Mouse (Mus musculus): ENCODE results near the gene Aes.

Gene Aes

DNA sequence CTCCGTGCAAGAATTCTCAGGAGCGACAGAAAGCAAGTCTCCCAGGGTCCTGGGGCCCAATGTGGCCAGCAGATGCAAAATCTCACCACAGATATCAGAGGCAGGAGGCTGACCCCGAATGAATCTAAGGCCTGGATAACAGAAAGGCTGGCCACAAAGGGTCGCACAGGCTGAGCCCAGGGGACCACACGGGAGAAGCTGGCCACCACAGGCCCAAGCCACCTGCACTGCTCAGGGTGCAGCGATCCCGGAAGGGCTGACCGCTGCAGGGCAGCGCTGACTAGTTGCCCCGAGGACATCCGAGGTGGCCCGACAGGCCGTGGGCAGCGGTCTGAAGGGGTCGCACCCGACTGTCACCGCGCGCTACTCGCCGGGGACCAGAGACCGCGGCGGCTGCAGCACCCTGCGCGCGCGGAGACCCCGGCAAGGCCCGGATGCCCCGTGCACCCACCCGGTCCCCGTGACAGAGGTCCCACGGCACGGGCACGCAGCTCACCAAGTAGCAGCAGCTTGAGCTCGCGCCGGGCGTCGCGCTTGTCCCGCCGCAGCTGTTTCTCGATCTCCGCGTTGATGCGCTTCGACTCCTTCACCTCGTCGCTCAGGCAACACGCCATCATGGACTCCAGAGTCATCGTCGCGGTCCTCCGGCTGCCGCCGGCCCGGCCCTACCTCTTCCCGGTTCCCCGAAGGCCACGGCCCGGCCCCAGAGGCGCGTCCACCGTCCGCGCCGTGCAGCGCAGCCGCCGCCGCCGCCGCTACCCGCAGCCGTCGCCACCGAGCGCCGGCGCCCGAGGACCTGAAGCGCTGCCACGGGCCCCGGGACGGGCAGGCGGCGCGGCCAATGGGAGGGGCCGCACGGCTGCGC, 14.8 kb upstream of the Aes start:
- no peak for DNase-seq (ENCODE audit: low spot score in 2 of 2)

- DNase-seq (ENCODE audit: low spot score in 2 of 2) = peak; percentile 99
Measured at GRCm38 (mm10) chr10:81545161-81545747, 14.0 kb upstream of the Aes start, which contains the start of gene Gna11. Gene Gna11, minus strand, starts transcription at chr10:81545190.

- DNase-seq (ENCODE audit: low spot score in 2 of 2) = no peak
Measured at GRCm38 (mm10) chr10:81546332-81546731, 13.0 kb upstream of the Aes start.

DNA sequence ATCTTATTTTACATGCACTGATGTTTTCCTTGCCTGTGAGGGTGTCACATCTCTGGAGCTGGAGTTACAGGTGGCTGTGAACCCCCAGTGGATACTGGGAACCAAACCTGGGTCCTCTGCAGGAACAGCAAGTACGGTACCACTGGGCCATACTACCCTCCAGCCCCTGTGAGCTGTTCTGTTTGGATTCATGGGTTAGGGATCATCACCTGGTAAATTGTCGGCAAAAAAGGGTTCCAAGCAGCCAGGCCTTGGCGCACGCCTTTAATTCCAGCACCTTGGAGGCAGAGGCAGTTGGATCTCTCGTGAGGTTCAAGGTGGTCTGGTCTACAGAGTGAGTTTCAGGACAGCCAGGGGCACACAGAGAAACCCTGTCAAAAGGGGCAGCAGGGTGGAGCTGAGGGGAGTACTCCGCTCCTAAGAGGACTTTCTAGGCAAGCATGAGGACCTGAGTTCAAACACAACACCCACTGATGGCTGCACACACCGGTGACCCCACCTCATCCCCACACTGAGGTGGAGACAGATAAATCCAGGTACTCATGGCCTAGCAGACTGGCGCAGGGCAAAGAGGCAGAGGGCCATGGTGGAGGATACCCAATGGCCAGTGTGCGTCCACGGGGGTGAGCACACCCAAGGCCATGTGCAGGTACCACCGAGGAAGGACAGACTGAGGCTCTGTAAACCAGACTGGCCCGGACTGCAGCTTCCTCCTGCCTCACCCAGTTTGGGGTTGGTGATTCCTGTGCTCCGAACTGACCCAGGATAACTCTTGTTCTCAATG, 12.3 kb upstream of the Aes start:
- no peak for DNase-seq (ENCODE audit: low spot score in 2 of 2)

DNA sequence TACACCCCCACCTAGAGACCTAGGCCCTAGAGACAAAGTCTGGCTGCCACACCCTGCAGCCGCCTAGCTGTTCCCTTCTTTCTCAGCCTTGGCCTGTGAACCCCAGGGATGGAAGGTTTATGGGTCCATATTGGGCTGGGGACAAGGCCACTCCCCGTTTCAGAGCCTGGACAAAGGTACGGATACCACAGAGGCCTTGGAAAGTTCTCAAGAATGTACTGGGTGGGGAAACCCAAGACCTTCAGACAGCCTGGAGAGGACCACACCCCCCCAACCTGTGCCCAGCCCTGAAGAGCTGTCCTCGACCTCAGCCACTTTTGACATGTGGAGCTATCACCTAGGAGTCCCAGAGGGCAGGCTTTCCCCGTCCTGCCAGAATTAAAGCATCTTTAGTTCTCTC, 10.3 kb upstream of the Aes start:
- no peak for DNase-seq (ENCODE audit: low spot score in 2 of 2)

DNA sequence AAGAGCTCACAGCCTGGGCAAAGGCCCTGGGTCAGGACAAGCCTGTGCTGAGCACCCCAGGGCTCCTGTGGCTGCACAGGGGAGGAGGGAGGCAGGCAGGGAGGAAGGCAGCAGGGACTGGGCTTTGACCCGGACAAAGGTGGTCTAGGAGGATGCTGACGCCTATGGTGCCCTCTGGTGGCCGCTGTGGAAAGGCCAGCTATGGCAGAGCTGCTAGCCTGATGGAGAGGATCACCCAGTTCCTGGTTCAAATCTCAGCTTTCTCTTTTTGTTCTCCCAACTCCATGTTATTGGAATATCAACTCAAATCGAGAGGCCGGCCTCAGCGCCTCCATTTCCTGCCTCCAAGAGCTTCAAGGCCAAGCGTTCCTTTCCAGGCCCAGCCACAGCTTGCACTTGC, 9.0 kb upstream of the Aes start:
- DNase-seq (ENCODE audit: low spot score in 2 of 2) = no peak

DNA sequence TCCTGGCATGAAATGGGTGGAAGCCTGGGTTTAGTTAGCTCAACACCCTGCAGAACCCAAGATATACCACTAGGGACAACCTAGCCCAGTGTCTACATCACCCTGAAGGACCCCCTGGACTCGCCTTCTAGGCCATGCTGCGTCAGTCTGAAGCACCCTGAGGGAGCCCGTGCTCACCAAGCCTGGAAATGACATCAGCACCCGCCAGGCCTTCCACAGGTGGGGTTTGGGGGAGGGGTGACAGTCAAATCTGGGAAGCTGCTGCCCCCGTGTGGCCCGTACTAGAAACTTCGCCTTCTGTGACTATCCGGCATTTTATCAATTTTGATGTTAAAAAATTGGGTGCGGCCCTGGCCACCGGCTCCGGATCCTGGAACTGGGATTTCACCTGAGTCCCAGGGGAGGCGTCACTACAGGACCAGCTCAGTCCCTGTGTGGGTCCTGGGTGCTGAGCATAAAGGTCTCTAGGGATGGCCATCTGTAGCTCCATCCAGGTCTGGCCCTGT, 7.6 kb upstream of the Aes start:
- peak; percentile 83 to 91 for DNase-seq (ENCODE audit: low spot score in 2 of 2)

GRCm38 (mm10) chr10:81553232-81553631, 6.1 kb upstream of the Aes start:
- DNase-seq (ENCODE audit: low spot score in 2 of 2) = no peak

GRCm38 (mm10) chr10:81553807-81554755, 5.2 kb upstream of the Aes start:
- DNase-seq (ENCODE audit: low spot score in 2 of 2) = no peak

DNA sequence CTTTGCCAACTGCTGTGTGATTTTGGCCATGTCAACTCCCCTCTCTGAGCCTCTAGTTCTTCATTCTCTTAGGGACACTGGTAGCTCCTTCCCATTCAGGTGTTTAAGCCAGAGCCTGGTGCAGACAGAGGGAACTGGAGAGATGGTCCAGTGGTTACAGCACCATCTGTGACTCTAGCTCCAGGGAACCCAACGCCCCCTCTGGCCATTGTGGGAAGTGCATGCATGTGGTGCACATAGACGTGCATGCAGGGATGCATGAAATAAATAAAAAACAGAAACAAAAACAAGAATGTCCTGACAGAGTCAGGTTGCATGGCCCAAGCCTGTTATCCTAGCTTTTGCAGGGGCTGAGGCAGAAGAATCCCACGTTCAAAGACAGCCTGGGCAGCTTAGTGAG, 3.0 kb upstream of the Aes start:
- no peak for DNase-seq (ENCODE audit: low spot score in 2 of 2)

DNA sequence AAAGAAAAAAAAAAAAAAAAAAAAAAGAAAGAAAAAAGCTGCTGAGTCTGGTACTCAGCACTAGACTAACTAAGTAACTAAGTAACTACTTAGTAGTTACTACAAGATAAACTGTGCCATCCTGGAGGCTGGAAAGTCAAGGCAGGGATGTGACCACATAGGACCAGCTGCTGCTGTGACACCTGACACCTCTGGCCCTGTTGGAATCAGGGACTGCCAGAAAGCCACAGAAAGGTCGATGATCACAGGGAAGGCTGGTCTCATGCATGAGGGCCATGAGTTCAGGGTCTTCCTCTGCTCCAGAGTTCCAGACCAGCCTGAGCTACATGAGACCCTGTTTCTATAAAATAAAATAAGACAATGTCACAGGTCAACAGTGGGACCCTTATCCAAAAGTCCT, 1.8 kb upstream of the Aes start:
- DNase-seq (ENCODE audit: low spot score in 2 of 2) = no peak

GRCm38 (mm10) chr10:81559627-81560539, 595 bp downstream of the Aes start:
- DNase-seq (ENCODE audit: low spot score in 2 of 2) = peak; percentile 72 to 79

DNA sequence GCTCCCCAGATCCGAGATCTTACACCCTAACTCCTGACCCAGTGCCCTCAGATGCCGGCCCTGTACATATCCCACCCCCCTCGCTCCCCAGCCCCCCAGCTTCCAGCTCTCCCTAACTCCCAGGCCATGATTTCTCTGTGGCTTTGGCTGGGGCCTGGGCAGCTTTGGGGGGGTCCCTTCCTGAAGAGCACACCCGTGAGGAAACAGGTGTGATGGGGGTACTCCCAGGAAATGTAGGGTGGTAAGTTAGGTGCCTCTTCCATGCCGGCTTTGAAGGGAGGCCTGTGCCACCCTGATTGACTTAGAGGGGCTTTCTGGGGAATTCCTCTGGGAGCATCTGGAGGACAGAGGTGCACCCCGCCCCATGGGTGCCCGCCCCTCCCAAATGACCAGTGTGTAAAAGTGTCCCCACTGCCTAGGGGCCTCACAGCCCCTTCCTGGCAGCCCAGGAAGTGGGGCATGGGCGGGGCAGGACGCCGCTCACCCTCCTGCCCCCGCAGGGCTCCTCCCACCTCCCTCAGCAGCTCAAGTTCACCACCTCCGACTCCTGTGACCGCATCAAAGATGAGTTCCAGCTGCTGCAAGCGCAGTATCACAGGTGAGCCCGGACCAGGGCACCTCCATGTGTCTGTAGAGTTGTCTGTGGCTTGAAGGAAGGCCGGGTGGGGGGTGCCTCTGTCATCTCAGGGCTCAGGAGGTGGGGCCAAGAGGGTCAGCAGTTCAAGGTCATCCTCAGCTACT, 1.6 kb downstream of the Aes start:
- DNase-seq (ENCODE audit: low spot score in 2 of 2) = peak in 1 of 2 experiments; percentile 45

DNA sequence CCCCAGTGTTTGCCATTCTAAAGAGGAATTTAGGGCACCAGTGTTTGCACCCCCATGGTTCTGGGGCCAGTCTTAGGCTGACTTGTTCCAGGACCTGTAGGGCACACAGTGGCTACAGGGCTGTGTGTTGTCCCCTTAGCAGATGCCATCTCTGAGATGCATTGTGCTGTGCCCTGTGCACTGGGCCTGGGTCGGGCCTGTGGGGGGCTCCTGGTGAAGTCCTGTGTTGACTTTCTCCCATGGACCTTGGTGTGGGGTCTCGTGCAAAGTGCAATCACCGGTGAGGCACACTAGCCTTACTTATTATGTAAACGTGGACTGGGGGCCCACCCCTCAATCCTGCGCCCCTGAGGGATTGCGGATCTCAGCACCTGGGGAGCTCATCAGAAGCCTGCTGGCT, 3.1 kb downstream of the Aes start:
- DNase-seq (ENCODE audit: low spot score in 2 of 2) = no peak

- DNase-seq (ENCODE audit: low spot score in 2 of 2) = no peak
Measured at GRCm38 (mm10) chr10:81563481-81563880, 4.2 kb downstream of the Aes start.

- DNase-seq (ENCODE audit: low spot score in 2 of 2) = peak; percentile 67 to 74
Measured at GRCm38 (mm10) chr10:81564216-81564615, 4.9 kb downstream of the Aes start.

- DNase-seq (ENCODE audit: low spot score in 2 of 2) = peak in 1 of 2 experiments; percentile 42
Measured at GRCm38 (mm10) chr10:81564734-81565133, 5.4 kb downstream of the Aes start.

- no peak for DNase-seq (ENCODE audit: low spot score in 2 of 2)
Measured at GRCm38 (mm10) chr10:81565257-81566228, 6.3 kb downstream of the Aes start.

Data from heart, adult 9 months (tissue).